Comparison of ENCODE assay signal across 8 mouse cellular contexts in the genomic region with DNA sequence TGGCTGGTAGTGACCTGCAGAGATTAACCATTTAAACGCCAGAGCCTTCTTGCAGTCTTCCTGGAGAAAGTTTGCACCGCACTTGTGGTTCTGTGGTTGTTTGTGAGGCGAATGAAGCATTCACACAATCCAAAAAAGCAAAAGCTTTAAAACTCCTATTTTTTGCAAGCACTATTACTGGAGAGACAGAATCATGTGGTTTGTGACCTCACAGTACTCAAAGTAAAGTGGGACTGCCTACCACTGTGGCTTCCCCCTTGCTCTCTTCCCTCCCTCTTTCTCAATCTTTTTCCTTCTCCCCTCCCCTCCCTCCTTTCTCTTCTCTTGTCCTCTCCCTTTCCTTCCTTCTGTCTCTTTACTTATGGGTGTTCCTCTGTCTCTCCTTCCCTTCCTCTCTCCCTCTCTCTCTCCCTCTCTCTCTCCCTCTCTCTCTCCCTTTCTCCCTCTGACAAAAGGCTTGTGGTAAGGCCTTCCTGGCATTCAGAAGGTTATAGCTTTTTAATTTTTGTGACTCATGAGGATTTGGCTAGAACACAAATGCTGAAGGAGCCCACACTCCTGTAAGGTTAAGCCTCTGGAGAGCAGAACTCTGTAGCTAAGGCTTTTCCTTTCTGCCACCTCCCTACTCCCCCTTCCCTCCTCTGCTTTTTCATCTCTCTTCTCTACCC. TPM values are rescaled to one million over a fixed set of nuclear protein-coding genes. Genes with fewer than 3 reads are reported as not detected.
A peak's percentile ranks its signal among the peaks of the same experiment; 100 is the strongest.
DNase-seq lines count a peak whose midpoint lies in the region; ATAC-seq and TF ChIP-seq lines count a peak whose summit lies in the region.

A gene (minus strand): TSS at position 290 of the 668 bp plus-strand sequence.

- peak; percentile 70 for ATAC-seq in common myeloid progenitor, adult 5-6 weeks (replicated peaks; ENCODE audit: low read depth, poor library complexity, severe bottlenecking)
- ATAC-seq in liver, embryonic 16.5 days (ENCODE audit: low read depth) = no peak

- peak within 1 kb of the TSS; percentile 40 for H3K4me3 ChIP-seq in layer of hippocampus, adult 2 months
- H3K4me3 ChIP-seq in liver, embryonic 16.5 days (ENCODE audit: low read depth, low read length) = no peak within 1 kb of the TSS

- H3K27me3 ChIP-seq in liver, embryonic 16.5 days (ENCODE audit: control insufficient read depth, insufficient read depth, low read depth, low read length) = no peaks in the 10 kb centered on the region

- WGBS in liver, embryonic 16.5 days (ENCODE audit: insufficient replicate concordance) = 12% methylated on average over 3 of the region's 3 CpGs

- no peak for TF ChIP-seq CTCF in layer of hippocampus, adult 2 months (conservative IDR thresholded peaks at IDR 0.05)

- no peak for DNase-seq in layer of hippocampus, adult 2 months (ENCODE audit: low spot score in 2 of 2)
- no peak for DNase-seq in layer of hippocampus, adult 9-10 months (ENCODE audit: low spot score)
- peak; percentile 75 for DNase-seq in NIH3T3 (ENCODE audit: low read depth)
- DNase-seq in thymus, postnatal 4 days = no peak
- DNase-seq in retina, postnatal 1 day = no peak
- no peak for DNase-seq in heart, adult 11 months

- no peaks in the 10 kb centered on the region for H3K36me3 ChIP-seq in liver, embryonic 16.5 days (ENCODE audit: control insufficient read depth, insufficient read depth)

- no peaks in the 10 kb centered on the region for H3K4me1 ChIP-seq in liver, embryonic 16.5 days (ENCODE audit: control insufficient read depth, low read depth, low read length)

- no peak within 1 kb of the TSS for H3K9ac ChIP-seq in liver, embryonic 16.5 days (ENCODE audit: low read depth, low read length)

- no peaks in the 10 kb centered on the region for H3K9me3 ChIP-seq in liver, embryonic 16.5 days (replicated peaks; ENCODE audit: control insufficient read depth, low read length)

- 0 out of 2 replicates have a peak within 1 kb of the TSS, but pooled peaks have one; percentile 28 for H3K27ac ChIP-seq in layer of hippocampus, adult 2 months
- H3K27ac ChIP-seq in liver, embryonic 16.5 days (ENCODE audit: low read length) = no peak within 1 kb of the TSS

- peak within 1 kb of the TSS; percentile 6 for H3K4me2 ChIP-seq in liver, embryonic 16.5 days (ENCODE audit: low read depth, low read length)

RNA-seq across cellular contexts. Expression of the gene that starts here (rescaled TPM):
- total RNA-seq in layer of hippocampus, adult 2 months (2021) = 10 to 100 TPM; 15.8 to 19.7 TPM
- 13.9 and 27.3 TPM in 2 replicates for total RNA-seq in common myeloid progenitor, adult 5-6 weeks (2017)
- polyA plus RNA-seq in liver, embryonic 16.5 days (2015; fragmentation: Nextera tagmentation; extraction: Ambion mirVana) = 0.25 and 0.64 TPM in 2 replicates
